Mouse (Mus musculus): ENCODE data around the gene Gfpt2.

- TF ChIP-seq CTCF (conservative IDR thresholded peaks at IDR 0.05; ENCODE audit: low read length) = peak; percentile 96
- no peak for TF ChIP-seq POU5F1 (IDR thresholded peaks at IDR 0.05; ENCODE audit: borderline replicate concordance, low read length)
- no peak for TF ChIP-seq NANOG (IDR thresholded peaks at IDR 0.05; ENCODE audit: borderline replicate concordance, low read length)
These were observed 51.0 kb downstream of the Gfpt2 start for GRCm38 (mm10) chr11:49844969-49845368.
